Mouse (Mus musculus): ENCODE data around the gene Slc25a44. TPM values are rescaled to one million over a fixed set of nuclear protein-coding genes. Genes with fewer than 3 reads are reported as not detected.
"Not testable (repeated sequence)": the region's sequence is repeated elsewhere in the genome, so short reads cannot be mapped to it uniquely, and the experiment has no call there.

Slc25a44 gene
- polyA plus RNA-seq, 1 experiment from 2014 or later: 19.4 TPM

- H3K9ac ChIP-seq (ENCODE audit: low read depth, low read length): no peak overlapping the region
- peaks cover 28% of the 10 kb centered on the region; the same call in 1 of the 2 replicates for H3K36me3 ChIP-seq (ENCODE audit: control insufficient read depth, insufficient read depth, low read length)
- 85% methylated on average over 9 of the region's 9 CpGs for WGBS
- H3K4me2 ChIP-seq (replicated peaks; ENCODE audit: low read depth, low read length): no peak overlapping the region
- no peak overlapping the region for H3K4me3 ChIP-seq (ENCODE audit: low read length)
- H3K9me3 ChIP-seq (ENCODE audit: control insufficient read depth, low read length): no peaks in the 10 kb centered on the region
- H3K27me3 ChIP-seq (ENCODE audit: control insufficient read depth, insufficient read depth, low read length): no peaks in the 10 kb centered on the region
- no peak overlapping the region for H3K27ac ChIP-seq (ENCODE audit: low read depth, low read length)
- no peaks in the 10 kb centered on the region for H3K4me1 ChIP-seq (ENCODE audit: control insufficient read depth, insufficient read depth, low read length)
- no peak for ATAC-seq (ENCODE audit: low FRiP score, low TSS enrichment)
Measured at GRCm38 (mm10) chr3:88393776-88394375, 31.1 kb downstream of the Slc25a44 start.

DNA sequence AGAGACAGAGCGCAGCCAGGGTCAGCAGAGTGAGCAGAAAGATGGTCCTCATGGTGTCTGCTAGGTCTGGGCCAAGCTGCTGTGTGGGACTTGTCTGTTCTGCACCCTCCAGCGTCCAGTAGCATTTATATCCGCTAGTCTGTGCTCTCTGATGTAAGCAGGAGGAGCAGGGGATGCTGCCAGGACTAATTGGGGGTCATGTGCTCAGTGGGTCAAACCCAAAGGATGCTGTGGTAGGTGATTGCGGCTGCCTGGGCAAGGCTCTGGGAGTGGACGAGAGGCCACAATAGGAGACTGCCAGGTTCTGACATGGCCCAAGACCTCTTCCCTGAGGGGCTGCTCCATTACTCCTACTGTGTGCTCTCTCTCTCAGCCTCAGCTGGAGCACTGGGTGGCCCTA lies 40.6 kb downstream of the Slc25a44 start, which contains the start of gene Bglap:
Gene Bglap (minus strand): TSS at position 101 of the 400 bp plus-strand sequence.
- no peak for ATAC-seq (ENCODE audit: low FRiP score, low TSS enrichment)
- Histone ChIP-seq H3K9ac (ENCODE audit: low read depth, low read length) (no peak within 1 kb of the TSS), H3K27me3 (ENCODE audit: control insufficient read depth, insufficient read depth, low read length) (no peaks in the 10 kb centered on the region), H3K9me3 (ENCODE audit: control insufficient read depth, low read length) (no peaks in the 10 kb centered on the region), H3K36me3 (ENCODE audit: control insufficient read depth, insufficient read depth, low read length) (no peaks in the 10 kb centered on the region), H3K4me3 (ENCODE audit: low read length) (no peak within 1 kb of the TSS), H3K4me2 (replicated peaks; ENCODE audit: low read depth, low read length) (no peak within 1 kb of the TSS), H3K4me1 (ENCODE audit: control insufficient read depth, insufficient read depth, low read length) (no peaks in the 10 kb centered on the region), H3K27ac (ENCODE audit: low read depth, low read length) (no peak within 1 kb of the TSS)
- WGBS: 76% methylated on average over 5 of the region's 5 CpGs

- 0 out of 2 replicates have a peak, but pooled peaks have one; percentile 5 for ATAC-seq (ENCODE audit: low FRiP score, low TSS enrichment)
- WGBS: 11% methylated on average over 1 of the region's 7 CpGs
Measured at GRCm38 (mm10) chr3:88382383-88382782, 42.6 kb downstream of the Slc25a44 start.

DNA sequence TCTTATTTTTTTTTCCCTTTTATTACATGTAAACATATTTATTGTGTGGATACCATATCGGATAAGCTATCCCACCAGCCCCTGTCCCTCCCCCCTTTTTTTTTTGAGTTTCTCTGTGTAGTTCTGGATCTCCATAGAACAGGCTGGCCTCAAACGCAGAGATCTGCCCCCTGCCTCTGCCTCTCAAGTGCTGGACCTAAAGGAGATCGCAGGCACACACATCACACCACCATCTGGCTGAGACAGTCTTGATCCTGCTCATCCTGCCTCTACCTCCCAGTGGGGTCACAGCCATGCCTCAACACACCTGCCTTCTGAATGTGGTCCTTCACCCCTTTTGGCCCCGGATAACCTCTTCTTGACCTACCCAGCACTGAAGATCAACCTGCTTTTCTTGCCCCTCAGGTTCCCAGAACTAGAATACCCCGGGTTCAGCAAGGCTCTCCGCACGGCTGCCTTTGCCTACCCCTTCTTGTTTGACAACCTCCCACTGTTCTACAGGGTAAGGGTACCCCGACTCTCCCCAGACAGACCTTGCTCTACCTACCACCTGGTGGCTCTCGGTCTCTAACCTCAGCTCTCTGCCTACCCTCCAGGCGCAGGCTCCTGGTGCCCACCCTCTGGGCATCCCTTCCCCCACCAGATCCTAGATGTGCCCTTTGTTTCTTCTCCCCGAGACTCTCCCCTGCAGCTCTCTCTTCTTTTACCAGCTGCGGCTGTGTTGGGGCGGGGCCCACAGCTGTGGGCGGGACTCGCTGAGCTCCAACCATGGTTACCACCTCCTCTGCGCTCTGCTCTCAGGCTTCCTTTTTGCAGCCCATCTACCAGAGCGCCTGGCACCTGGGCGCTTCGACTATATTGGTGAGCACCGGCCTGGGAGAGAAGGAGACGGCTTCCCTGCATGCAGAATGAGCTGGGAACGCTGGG lies 43.3 kb downstream of the Slc25a44 start:
- WGBS: 6% methylated on average over 20 of the region's 22 CpGs
- H3K9ac ChIP-seq (ENCODE audit: low read depth, low read length); H3K9me3 ChIP-seq (ENCODE audit: control insufficient read depth, low read length); H3K4me1 ChIP-seq (ENCODE audit: control insufficient read depth, insufficient read depth, low read length); H3K36me3 ChIP-seq (ENCODE audit: control insufficient read depth, insufficient read depth, low read length); H3K27me3 ChIP-seq (ENCODE audit: control insufficient read depth, insufficient read depth, low read length): not testable (repeated sequence)
- peak overlapping the region; percentile 36 for H3K4me2 ChIP-seq (replicated peaks; ENCODE audit: low read depth, low read length)
- H3K4me3 ChIP-seq (ENCODE audit: low read length): peak overlapping the region; percentile 10; the same call in 1 of the 2 replicates
- peak; percentile 85 for ATAC-seq (ENCODE audit: low FRiP score, low TSS enrichment)
- H3K27ac ChIP-seq (ENCODE audit: low read depth, low read length): peak overlapping the region; percentile 61; the same call in 1 of the 2 replicates

More at GRCm38 (mm10) chr3:88382383-88382782, 42.6 kb downstream of the Slc25a44 start:
- H3K9me3 ChIP-seq (ENCODE audit: control insufficient read depth, low read length); H3K4me2 ChIP-seq (replicated peaks; ENCODE audit: low read depth, low read length); H3K36me3 ChIP-seq (ENCODE audit: control insufficient read depth, insufficient read depth, low read length); H3K4me1 ChIP-seq (ENCODE audit: control insufficient read depth, insufficient read depth, low read length); H3K4me3 ChIP-seq (ENCODE audit: low read length); H3K27ac ChIP-seq (ENCODE audit: low read depth, low read length); H3K27me3 ChIP-seq (ENCODE audit: control insufficient read depth, insufficient read depth, low read length); H3K9ac ChIP-seq (ENCODE audit: low read depth, low read length): not testable (repeated sequence)

DNA sequence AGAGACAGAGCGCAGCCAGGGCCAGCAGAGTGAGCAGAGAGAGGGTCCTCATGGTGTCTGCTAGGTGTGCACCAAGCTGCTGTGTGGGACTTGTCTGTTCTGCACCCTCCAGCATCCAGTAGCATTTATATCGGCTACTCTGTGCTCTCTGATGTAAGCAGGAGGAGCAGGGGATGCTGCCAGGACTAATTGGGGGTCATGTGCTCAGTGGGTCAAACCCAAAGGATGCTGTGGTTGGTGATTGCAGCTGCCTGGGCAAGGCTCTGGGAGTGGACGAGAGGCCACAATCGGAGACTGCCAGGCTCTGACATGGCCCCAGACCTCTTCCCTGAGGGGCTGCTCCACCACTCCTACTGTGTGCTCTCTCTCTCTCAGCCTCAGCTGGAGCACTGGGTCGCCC lies 46.3 kb downstream of the Slc25a44 start, which contains the start of gene Bglap2:
Gene Bglap2 (minus strand): TSS at position 101 of the 400 bp plus-strand sequence.
- not testable (repeated sequence) for H3K9ac ChIP-seq (ENCODE audit: low read depth, low read length); H3K4me3 ChIP-seq (ENCODE audit: low read length); H3K4me1 ChIP-seq (ENCODE audit: control insufficient read depth, insufficient read depth, low read length); H3K27ac ChIP-seq (ENCODE audit: low read depth, low read length); H3K9me3 ChIP-seq (ENCODE audit: control insufficient read depth, low read length); ATAC-seq (ENCODE audit: low FRiP score, low TSS enrichment); H3K36me3 ChIP-seq (ENCODE audit: control insufficient read depth, insufficient read depth, low read length); H3K4me2 ChIP-seq (replicated peaks; ENCODE audit: low read depth, low read length); H3K27me3 ChIP-seq (ENCODE audit: control insufficient read depth, insufficient read depth, low read length)
- 75% methylated on average over 4 of the region's 5 CpGs for WGBS

GRCm38 (mm10) chr3:88376644-88377043 lies 48.3 kb downstream of the Slc25a44 start:
- H3K4me1 ChIP-seq (ENCODE audit: control insufficient read depth, insufficient read depth, low read length); H3K27me3 ChIP-seq (ENCODE audit: control insufficient read depth, insufficient read depth, low read length); H3K36me3 ChIP-seq (ENCODE audit: control insufficient read depth, insufficient read depth, low read length); ATAC-seq (ENCODE audit: low FRiP score, low TSS enrichment); H3K9me3 ChIP-seq (ENCODE audit: control insufficient read depth, low read length): not testable (repeated sequence)
- 33% methylated on average over 5 of the region's 7 CpGs for WGBS
- peak overlapping the region; percentile 18; the same call in 1 of the 2 replicates for H3K9ac ChIP-seq (ENCODE audit: low read depth, low read length)
- H3K27ac ChIP-seq (ENCODE audit: low read depth, low read length): peak overlapping the region; percentile 37; the same call in 1 of the 2 replicates
- peak overlapping the region; percentile 9; the same call in 1 of the 2 replicates for H3K4me3 ChIP-seq (ENCODE audit: low read length)
- peak overlapping the region; percentile 35; the same call in 1 of the 2 replicates for H3K4me2 ChIP-seq (replicated peaks; ENCODE audit: low read depth, low read length)

DNA sequence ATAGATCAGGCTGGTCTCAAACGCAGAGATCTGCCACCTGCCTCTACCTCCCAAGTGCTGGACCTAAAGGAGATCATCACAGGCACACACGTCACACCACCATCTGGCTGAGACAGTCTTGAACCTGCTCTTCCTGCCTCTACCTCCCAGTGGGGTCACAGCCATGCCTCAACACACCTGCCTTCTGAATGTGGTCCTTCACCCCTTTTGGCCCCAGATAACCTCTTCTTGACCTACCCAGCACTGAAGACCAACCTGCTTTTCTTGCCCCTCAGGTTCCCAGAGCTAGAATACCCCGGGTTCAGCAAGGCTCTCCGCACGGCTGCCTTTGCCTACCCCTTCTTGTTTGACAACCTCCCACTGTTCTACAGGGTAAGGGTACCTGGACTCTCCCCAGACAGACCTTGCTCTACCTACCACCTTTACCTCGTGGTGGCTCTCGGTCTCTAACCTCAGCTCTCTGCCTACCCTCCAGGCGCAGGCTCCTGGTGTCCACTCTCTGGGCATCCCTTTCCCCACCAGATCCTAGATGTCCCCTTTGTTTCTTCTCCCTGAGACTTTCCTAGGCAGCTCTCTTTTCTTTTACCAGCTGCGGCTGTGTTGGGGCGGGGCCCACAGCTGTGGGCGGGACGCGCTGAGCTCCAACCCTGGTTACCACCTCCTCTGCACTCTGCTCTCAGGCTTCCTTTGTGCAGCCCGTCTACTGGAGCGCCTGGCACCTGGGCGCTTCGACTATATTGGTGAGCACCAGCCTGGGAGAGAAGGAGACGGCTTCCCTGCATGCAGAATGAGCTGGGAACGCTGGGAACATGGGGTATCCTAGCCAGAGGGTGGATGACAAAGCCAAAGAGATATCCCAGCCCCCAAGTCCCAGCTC lies 49.0 kb downstream of the Slc25a44 start:
- not testable (repeated sequence) for H3K36me3 ChIP-seq (ENCODE audit: control insufficient read depth, insufficient read depth, low read length); H3K9me3 ChIP-seq (ENCODE audit: control insufficient read depth, low read length); H3K4me1 ChIP-seq (ENCODE audit: control insufficient read depth, insufficient read depth, low read length); H3K27me3 ChIP-seq (ENCODE audit: control insufficient read depth, insufficient read depth, low read length)
- ATAC-seq (ENCODE audit: low FRiP score, low TSS enrichment): peak; percentile 90
- 9% methylated on average over 17 of the region's 19 CpGs for WGBS
- Histone ChIP-seq H3K9ac (ENCODE audit: low read depth, low read length) (peak overlapping the region; percentile 18; the same call in 1 of the 2 replicates), H3K4me3 (ENCODE audit: low read length) (peak overlapping the region; percentile 9; the same call in 1 of the 2 replicates), H3K27ac (ENCODE audit: low read depth, low read length) (peak overlapping the region; percentile 55; the same call in 1 of the 2 replicates), H3K4me2 (replicated peaks; ENCODE audit: low read depth, low read length) (peak overlapping the region; percentile 35; the same call in 1 of the 2 replicates)

DNA sequence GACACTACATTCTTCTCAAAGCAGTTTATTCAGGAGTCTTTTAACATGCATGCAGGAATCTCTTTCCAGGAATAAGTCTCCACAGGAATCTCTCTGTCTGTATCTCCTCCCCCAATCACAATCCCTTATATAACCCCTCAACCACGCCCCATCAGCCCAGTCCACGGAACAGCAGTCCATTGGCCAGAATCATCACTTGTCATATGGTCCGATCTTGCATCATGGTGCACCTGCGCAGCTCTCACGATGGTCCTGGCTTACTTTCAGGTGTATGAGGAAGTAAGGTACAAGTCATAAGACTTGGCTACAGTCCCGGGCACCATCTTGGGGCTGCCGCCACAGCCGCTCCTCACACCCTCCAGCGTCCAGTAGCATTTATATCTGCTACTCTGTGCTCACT lies 52.3 kb downstream of the Slc25a44 start, which contains the start of gene Bglap3:
Gene Bglap3 (minus strand): TSS at position 101 of the 400 bp plus-strand sequence.
- not testable (repeated sequence) for H3K27ac ChIP-seq (ENCODE audit: low read depth, low read length); H3K36me3 ChIP-seq (ENCODE audit: control insufficient read depth, insufficient read depth, low read length); H3K4me3 ChIP-seq (ENCODE audit: low read length); H3K9ac ChIP-seq (ENCODE audit: low read depth, low read length); H3K9me3 ChIP-seq (ENCODE audit: control insufficient read depth, low read length); H3K4me2 ChIP-seq (replicated peaks; ENCODE audit: low read depth, low read length); H3K4me1 ChIP-seq (ENCODE audit: control insufficient read depth, insufficient read depth, low read length); ATAC-seq (ENCODE audit: low FRiP score, low TSS enrichment); H3K27me3 ChIP-seq (ENCODE audit: control insufficient read depth, insufficient read depth, low read length)
- 91% methylated on average over 9 of the region's 9 CpGs for WGBS
